Mouse (Mus musculus) cortical plate, adult 2 months (tissue): ENCODE data around the gene Amh.

Experiments used
- CTCF ChIP-seq: fragments of 200-500 bp; IDR thresholded peaks from 2 replicates; pipeline ENCODE4 v1.5.1; 2011; ENCODE audit warnings: mild to moderate bottlenecking, control low read depth, low read length; ENCODE audit not compliant: insufficient read depth; ENCODE audit errors: extremely low read depth
- POLR2A ChIP-seq: fragments of 200-500 bp; IDR thresholded peaks from 2 replicates; pipeline ENCODE4 v1.6.1; 2011; ENCODE audit warnings: mild to moderate bottlenecking, low read length, control low read depth; ENCODE audit not compliant: insufficient read depth; ENCODE audit errors: extremely low read depth

DNA sequence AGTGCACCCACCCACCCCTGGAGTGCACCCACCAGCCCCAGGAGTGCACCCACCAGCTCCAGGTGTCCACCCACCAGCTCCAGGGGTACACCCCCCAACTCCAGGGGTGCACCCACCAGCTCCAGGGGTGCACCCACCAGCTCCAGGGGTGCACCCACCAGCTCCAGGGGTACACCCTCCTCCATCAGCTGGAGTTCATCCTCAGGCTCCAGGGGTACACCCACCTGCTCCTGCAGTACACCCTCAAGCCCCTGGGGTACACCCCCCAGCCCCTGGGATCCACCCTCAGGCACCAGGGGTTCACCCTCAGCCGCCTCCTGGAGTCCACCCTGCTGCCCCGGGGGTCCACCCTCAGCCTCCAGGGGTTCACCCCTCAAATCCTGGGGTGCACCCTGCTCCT, 703 bp upstream of the Amh start:
- TF ChIP-seq POLR2A (no peak), CTCF (no peak)
